Mouse (Mus musculus) gastrocnemius, adult 2 months (tissue): ENCODE data around the gene Galntl6. TPM values are rescaled to one million over a fixed set of nuclear protein-coding genes. Genes with fewer than 3 reads are reported as not detected.

Source experiments
- DNase-seq: peaks from one replicate; pipeline ENCODE4 v3.0.0; 2022
- H3K27ac ChIP-seq: fragments of 200-600 bp; 2 replicates; pipeline ENCODE4 v1.8.1; 2022; ENCODE audit warnings: mild to moderate bottlenecking
- H3K4me3 ChIP-seq: fragments of 200-600 bp; 2 replicates; pipeline ENCODE4 v1.8.1; 2022; ENCODE audit warnings: mild to moderate bottlenecking, moderate library complexity
- CTCF ChIP-seq: fragments of 200-600 bp; IDR thresholded peaks from 2 replicates; pipeline ENCODE4 v1.8.1; 2022; ENCODE audit warnings: antibody characterized with exemption, mild to moderate bottlenecking, moderate library complexity
- intact Hi-C: fragments of 180-260 bp; cut with DNase I; formaldehyde crosslinking; loops from one replicate; pipeline ENCODE4 v1.15.1; 2025
- total RNA-seq, 2 experiments: library from RNA; stranded (reverse); gene quantifications; 2 replicates each; pipeline ENCODE4 v1.2.3; 2021

Galntl6 gene
- total RNA-seq, 2 experiments from 2014 or later = not detected

GRCm38 (mm10) chr8:58084931-58085330, 827.5 kb downstream of the Galntl6 start:
- intact Hi-C loops = no loop called here
- DNase-seq = no peak
- H3K4me3 ChIP-seq = no peak overlapping the region
- no peak for TF ChIP-seq CTCF
- H3K27ac ChIP-seq = no peak overlapping the region

- no peak overlapping the region for H3K4me3 ChIP-seq
- intact Hi-C loops = no loop called here
- no peak overlapping the region for H3K27ac ChIP-seq
- no peak for DNase-seq
- TF ChIP-seq CTCF = no peak
These were observed 830.7 kb downstream of the Galntl6 start for GRCm38 (mm10) chr8:58081715-58082114.

- H3K4me3 ChIP-seq = no peak overlapping the region
These were observed 837.8 kb downstream of the Galntl6 start for GRCm38 (mm10) chr8:58074611-58075010.

GRCm38 (mm10) chr8:58073733-58074132, 838.7 kb downstream of the Galntl6 start:
- DNase-seq = no peak
- intact Hi-C loops = no loop called here
- no peak overlapping the region for H3K27ac ChIP-seq
- no peak for TF ChIP-seq CTCF
- no peak overlapping the region for H3K4me3 ChIP-seq

More at GRCm38 (mm10) chr8:58074611-58075010, 837.8 kb downstream of the Galntl6 start:
- intact Hi-C loops = no loop called here
- DNase-seq = no peak
- TF ChIP-seq CTCF = no peak
- H3K27ac ChIP-seq = no peak overlapping the region

- no peak for DNase-seq
- no peak for TF ChIP-seq CTCF
- Histone ChIP-seq H3K27ac (no peak overlapping the region), H3K4me3 (no peak overlapping the region)
- intact Hi-C loops = no loop called here
These were observed 880.2 kb downstream of the Galntl6 start for GRCm38 (mm10) chr8:58032271-58032670.

- Histone ChIP-seq H3K27ac (no peak overlapping the region), H3K4me3 (no peak overlapping the region)
- no peak for DNase-seq
- intact Hi-C loops = no loop called here
- no peak for TF ChIP-seq CTCF
These were observed 886.9 kb downstream of the Galntl6 start for GRCm38 (mm10) chr8:58025558-58025957.

- DNase-seq = no peak
- H3K27ac ChIP-seq = no peak overlapping the region
- no peak for TF ChIP-seq CTCF
- intact Hi-C loops = no loop called here
- H3K4me3 ChIP-seq = no peak overlapping the region
These were observed 887.3 kb downstream of the Galntl6 start for GRCm38 (mm10) chr8:58025094-58025493.

- no peak for TF ChIP-seq CTCF
- H3K27ac ChIP-seq = no peak overlapping the region
- intact Hi-C loops = no loop called here
- no peak overlapping the region for H3K4me3 ChIP-seq
- DNase-seq = no peak
These were observed 888.8 kb downstream of the Galntl6 start for GRCm38 (mm10) chr8:58023426-58024176.

GRCm38 (mm10) chr8:57989428-57990171, 922.8 kb downstream of the Galntl6 start:
- H3K4me3 ChIP-seq = no peak overlapping the region
- no peak for DNase-seq
- no peak for TF ChIP-seq CTCF
- H3K27ac ChIP-seq = no peak overlapping the region
- intact Hi-C loops = no loop called here

- TF ChIP-seq CTCF = no peak
- no peak overlapping the region for H3K4me3 ChIP-seq
These were observed 935.1 kb downstream of the Galntl6 start for GRCm38 (mm10) chr8:57977372-57977771.

GRCm38 (mm10) chr8:57974093-57974492, 938.3 kb downstream of the Galntl6 start:
- no peak for DNase-seq
- intact Hi-C loops = no loop called here
- no peak for TF ChIP-seq CTCF

More at GRCm38 (mm10) chr8:57977372-57977771, 935.1 kb downstream of the Galntl6 start:
- DNase-seq = no peak
- intact Hi-C loops = no loop called here
- no peak overlapping the region for H3K27ac ChIP-seq

GRCm38 (mm10) chr8:57972832-57973231, 939.6 kb downstream of the Galntl6 start:
- intact Hi-C loops = no loop called here
- no peak for DNase-seq
- no peak overlapping the region for H3K27ac ChIP-seq
- H3K4me3 ChIP-seq = no peak overlapping the region
- no peak for TF ChIP-seq CTCF

More at GRCm38 (mm10) chr8:57974093-57974492, 938.3 kb downstream of the Galntl6 start:
- no peak overlapping the region for H3K4me3 ChIP-seq
- no peak overlapping the region for H3K27ac ChIP-seq

- no peak overlapping the region for H3K4me3 ChIP-seq
- intact Hi-C loops = no loop called here
- DNase-seq = no peak
- peak; percentile 54 for TF ChIP-seq CTCF
- H3K27ac ChIP-seq = no peak overlapping the region
These were observed 945.8 kb downstream of the Galntl6 start for GRCm38 (mm10) chr8:57966676-57967075.
